26 mouse cellular contexts compared by ENCODE assay signal in the genomic region with DNA sequence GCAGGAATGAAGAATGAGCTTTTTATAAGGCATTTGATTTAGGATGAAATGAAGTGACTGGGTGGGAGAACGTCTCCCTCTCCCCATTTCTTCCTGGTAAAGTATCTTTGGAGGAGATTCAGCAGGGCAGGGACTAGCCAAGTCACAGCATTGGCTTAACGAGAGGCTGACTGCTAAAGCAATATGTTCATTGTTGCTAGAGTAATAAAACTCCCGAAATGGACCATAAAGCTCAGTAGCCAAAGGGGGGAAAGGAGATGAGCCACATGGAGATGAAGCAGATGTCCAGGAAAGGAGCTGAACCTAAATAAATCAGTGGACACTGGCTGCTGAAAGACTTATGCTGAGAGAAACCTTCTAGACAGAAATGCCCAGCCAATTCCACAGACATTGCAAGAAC.
DNase-seq lines count a peak whose midpoint lies in the region; ATAC-seq and TF ChIP-seq lines count a peak whose summit lies in the region.
"Had no signal": no experiment of that assay in that cellular context is flagged by ENCODE, and none has a peak within 500 bp of the region (broad histone marks: within the 10 kb centered on the region; RNA-seq: fewer than 3 reads in every experiment).

No protein-coding gene starts in this region.

- H3K4me3 ChIP-seq in kidney, embryonic 16.5 days (ENCODE audit: low read length), result no peak overlapping the region
- no peak overlapping the region for H3K4me3 ChIP-seq in cerebellum, adult 2 months (replicated peaks; ENCODE audit: insufficient read depth, low read depth, low read length)
- no peak overlapping the region for H3K4me3 ChIP-seq in heart, adult 2 months
- no peak overlapping the region for H3K4me3 ChIP-seq in forebrain, embryonic 14.5 days (ENCODE audit: low read depth, low read length)
- H3K4me3 ChIP-seq: forebrain, embryonic 15.5 days; gastrocnemius, adult 2 months; heart, embryonic 12.5 days; liver, embryonic 12.5 days; midbrain, embryonic 12.5 days had no signal

- no peaks in the 10 kb centered on the region for H3K79me2 ChIP-seq in heart, adult 2 months (replicated peaks; ENCODE audit: control insufficient read depth, insufficient read depth, low read length)

- no peak for TF ChIP-seq EP300 in heart, adult 2 months (IDR thresholded peaks at IDR 0.05; ENCODE audit: insufficient read depth, low read depth, low read length)

- H3K4me2 ChIP-seq in kidney, embryonic 16.5 days (replicated peaks; ENCODE audit: low read depth, low read length), result no peak overlapping the region
- no peak overlapping the region for H3K4me2 ChIP-seq in forebrain, embryonic 14.5 days (ENCODE audit: low read length)
- H3K4me2 ChIP-seq: forebrain, embryonic 15.5 days; heart, embryonic 12.5 days; hindbrain, embryonic 14.5 days; liver, embryonic 12.5 days; midbrain, embryonic 12.5 days had no signal

- no peak for DNase-seq in kidney, adult 9 months
- DNase-seq in cerebellum, adult 11 months, result peak; percentile 16
- peak; percentile 15 to 68 for DNase-seq in cerebellum, adult 2 months
- peak; percentile 5 to 58 for DNase-seq in cerebellum, postnatal 14 days
- DNase-seq in heart, adult 2 months, result no peak
- no peak for DNase-seq in adrenal gland, postnatal 36 days
- DNase-seq in forebrain, embryonic 14.5 days (ENCODE audit: low spot score), result no peak
- DNase-seq: adrenal gland, postnatal 14 days; gastrocnemius, adult 2 months; gastrocnemius, postnatal 36 days; heart, adult 18-20 months; kidney, adult 11 months; kidney, postnatal 4 days; liver, postnatal 0 days; lung, postnatal 36 days; right cerebral cortex, postnatal 4 days; thymus, adult 18-20 months; thymus, postnatal 4 days had no signal

- no peak for TF ChIP-seq CTCF in cerebellum, adult 2 months (IDR thresholded peaks at IDR 0.05; ENCODE audit: borderline replicate concordance, insufficient read depth, low read depth, low read length)
- TF ChIP-seq CTCF in heart, adult 2 months (IDR thresholded peaks at IDR 0.05), result no peak

- H3K4me1 ChIP-seq in kidney, embryonic 16.5 days (ENCODE audit: insufficient read depth, low read length), result no peaks in the 10 kb centered on the region
- H3K4me1 ChIP-seq in cerebellum, adult 2 months (ENCODE audit: control insufficient read depth, insufficient read depth, low read length), result no peaks in the 10 kb centered on the region
- no peaks in the 10 kb centered on the region; the same call in 1 of the 2 replicates for H3K4me1 ChIP-seq in heart, adult 2 months (ENCODE audit: control insufficient read depth, insufficient read depth, low read length)
- no peaks in the 10 kb centered on the region for H3K4me1 ChIP-seq in forebrain, embryonic 14.5 days (ENCODE audit: control insufficient read depth, insufficient read depth, low read length)
- H3K4me1 ChIP-seq: forebrain, embryonic 15.5 days; heart, embryonic 12.5 days; liver, embryonic 12.5 days; midbrain, embryonic 12.5 days had no signal

- intact Hi-C loops in heart, adult 2 months (cut with DNase I), result no loop called here

- no peaks in the 10 kb centered on the region for H3K9me3 ChIP-seq in kidney, embryonic 16.5 days (ENCODE audit: low read length)
- no peaks in the 10 kb centered on the region for H3K9me3 ChIP-seq in forebrain, embryonic 14.5 days (replicated peaks; ENCODE audit: control insufficient read depth, low read length)
- H3K9me3 ChIP-seq: forebrain, embryonic 15.5 days; heart, embryonic 12.5 days; liver, embryonic 12.5 days; midbrain, embryonic 12.5 days had no signal

- no peaks in the 10 kb centered on the region for H3K27me3 ChIP-seq in kidney, embryonic 16.5 days (ENCODE audit: insufficient read depth, low read length)
- no peaks in the 10 kb centered on the region for H3K27me3 ChIP-seq in cerebellum, adult 2 months (ENCODE audit: control insufficient read depth, insufficient read depth, low read length)
- no peaks in the 10 kb centered on the region for H3K27me3 ChIP-seq in heart, adult 2 months (ENCODE audit: control insufficient read depth, insufficient read depth, low read length)
- no peaks in the 10 kb centered on the region for H3K27me3 ChIP-seq in forebrain, embryonic 14.5 days (replicated peaks; ENCODE audit: control insufficient read depth, insufficient read depth, low read length)
- H3K27me3 ChIP-seq: forebrain, embryonic 15.5 days; heart, embryonic 12.5 days; liver, embryonic 12.5 days; midbrain, embryonic 12.5 days had no signal

- no peak overlapping the region for H3K27ac ChIP-seq in kidney, embryonic 16.5 days (ENCODE audit: low read length)
- no peak overlapping the region for H3K27ac ChIP-seq in cerebellum, adult 2 months (ENCODE audit: insufficient read depth, low read length)
- no peak overlapping the region for H3K27ac ChIP-seq in heart, adult 2 months
- H3K27ac ChIP-seq in forebrain, embryonic 14.5 days (ENCODE audit: low read depth, low read length), result no peak overlapping the region
- H3K27ac ChIP-seq: forebrain, embryonic 15.5 days; gastrocnemius, adult 2 months; hindbrain, embryonic 14.5 days; liver, embryonic 12.5 days; midbrain, embryonic 12.5 days; stomach, postnatal 0 days had no signal

- WGBS in kidney, embryonic 16.5 days, result 20% methylated on average over 3 of the region's 3 CpGs
- 11% methylated on average over 3 of the region's 3 CpGs for WGBS in cerebellum, adult 2 months
- 64% methylated on average over 3 of the region's 3 CpGs for WGBS in heart, adult 2 months
- WGBS in forebrain, embryonic 14.5 days, result 75% methylated on average over 3 of the region's 3 CpGs

- no peaks in the 10 kb centered on the region for H3K36me3 ChIP-seq in kidney, embryonic 16.5 days (ENCODE audit: insufficient read depth, low read length)
- H3K36me3 ChIP-seq in heart, adult 2 months (ENCODE audit: control insufficient read depth, insufficient read depth, low read length), result no peaks in the 10 kb centered on the region
- H3K36me3 ChIP-seq in forebrain, embryonic 14.5 days (ENCODE audit: control insufficient read depth, insufficient read depth, low read length), result no peaks in the 10 kb centered on the region
- H3K36me3 ChIP-seq: forebrain, embryonic 15.5 days; heart, embryonic 12.5 days; liver, embryonic 12.5 days; midbrain, embryonic 12.5 days had no signal

- H3K9ac ChIP-seq in kidney, embryonic 16.5 days (replicated peaks; ENCODE audit: low read length), result no peak overlapping the region
- H3K9ac ChIP-seq in heart, adult 2 months (ENCODE audit: low read depth, low read length), result no peak overlapping the region
- no peak overlapping the region for H3K9ac ChIP-seq in forebrain, embryonic 14.5 days (ENCODE audit: low read length)
- H3K9ac ChIP-seq: forebrain, embryonic 15.5 days; heart, embryonic 12.5 days; hindbrain, embryonic 14.5 days; liver, embryonic 12.5 days; liver, postnatal 0 days; midbrain, embryonic 12.5 days had no signal

- TF ChIP-seq POLR2A in cerebellum, adult 2 months (IDR thresholded peaks at IDR 0.05; ENCODE audit: borderline replicate concordance, insufficient read depth, low read length), result no peak
- no peak for TF ChIP-seq POLR2A in heart, adult 2 months (IDR thresholded peaks at IDR 0.05; ENCODE audit: insufficient read depth, low read depth, low read length)

- peak; percentile 80; the same call in 1 of the 2 replicates for ATAC-seq in kidney, embryonic 16.5 days (ENCODE audit: low FRiP score, low TSS enrichment)
- no peak for ATAC-seq in forebrain, embryonic 14.5 days
- ATAC-seq: CD4-positive, CD25-positive, alpha-beta regulatory T cell, adult 4 months; forebrain, embryonic 15.5 days; liver, embryonic 12.5 days; liver, postnatal 0 days had no signal

Comparison
In these comparisons a context has a peak if more than half of its experiments do, and no peak if none do; other contexts are left out.
1. DNase-seq: peak in cerebellum, adult 11 months (single experiment), cerebellum, adult 2 months (2 of 2) and cerebellum, postnatal 14 days (2 of 2); none in kidney, adult 9 months (single experiment), heart, adult 2 months (0 of 2), adrenal gland, postnatal 36 days (0 of 2) and forebrain, embryonic 14.5 days (single experiment).